Mouse (Mus musculus) CH12.LX (cell line): Measurements from ENCODE around the gene Nexn. TPM values are rescaled to one million over a fixed set of nuclear protein-coding genes. Genes with fewer than 3 reads are reported as not detected.
"Not testable (repeated sequence)": the region's sequence is repeated elsewhere in the genome, so short reads cannot be mapped to it uniquely, and the experiment has no call there.

Experiments used
- DNase-seq: peaks from one replicate; pipeline ENCODE4 v3.0.0-alpha.2; 2013; ENCODE audit errors: extremely low read depth
- H3K27ac ChIP-seq: 2 replicates; pipeline ENCODE4 v1.5.1; 2012; ENCODE audit warnings: low read depth, mild to moderate bottlenecking, control low read depth, moderate library complexity; ENCODE audit not compliant: insufficient read depth
- H3K27me3 ChIP-seq: replicated peaks from 2 replicates; pipeline ENCODE3; 2012; ENCODE audit warnings: inconsistent platforms
- H3K36me3 ChIP-seq, 2 experiments: replicated peaks in 1 of 2; 2 replicates each; pipeline versions ENCODE3 to v1.6.1; 2012; ENCODE audit warnings: inconsistent platforms in 1 of 2, low read length in 1 of 2, mild to moderate bottlenecking in 1 of 2, mixed read lengths in 1 of 2, moderate library complexity in 1 of 2; ENCODE audit not compliant: control insufficient read depth in 1 of 2, insufficient read depth in 1 of 2
- H3K4me1 ChIP-seq, 2 experiments: 2 replicates each; pipeline ENCODE4 v1.6.1; 2012; ENCODE audit warnings: inconsistent platforms in 1 of 2, moderate library complexity in 1 of 2; ENCODE audit not compliant: insufficient read depth in 2 of 2, control insufficient read depth in 1 of 2
- H3K4me2 ChIP-seq: 2 replicates; pipeline ENCODE4 v1.6.1; 2012; ENCODE audit warnings: low read depth, mild to moderate bottlenecking, control low read depth; ENCODE audit not compliant: poor library complexity, insufficient read depth, severe bottlenecking
- H3K4me3 ChIP-seq, 3 experiments: fragments of 150-350 bp in 1 of 3; sonication (generic) in 1 of 3; replicated peaks in 1 of 3; 2 replicates each; pipeline versions ENCODE3 to v1.5.1; 2011 to 2012; ENCODE audit warnings: low read depth in 2 of 3, low read length in 2 of 3, mild to moderate bottlenecking in 2 of 3, moderate library complexity in 2 of 3, control low read depth in 1 of 3, improper control_type of control experiment in 1 of 3, inconsistent platforms in 1 of 3, mixed read lengths in 1 of 3; ENCODE audit not compliant: poor library complexity in 1 of 3
- H3K79me2 ChIP-seq: replicated peaks from 2 replicates; pipeline ENCODE4 v1.6.1; 2012; ENCODE audit warnings: mild to moderate bottlenecking, moderate library complexity; ENCODE audit not compliant: control insufficient read depth, poor library complexity, insufficient read depth, severe bottlenecking; ENCODE audit errors: extremely low read depth
- H3K9ac ChIP-seq: 2 replicates; pipeline ENCODE4 v1.6.1; 2012; ENCODE audit warnings: low read depth, mild to moderate bottlenecking, control low read depth, moderate library complexity; ENCODE audit not compliant: insufficient read depth
- H3K9me3 ChIP-seq: replicated peaks from 2 replicates; pipeline ENCODE3; 2012; ENCODE audit warnings: low read length, inconsistent platforms, mixed read lengths
- BHLHE40 ChIP-seq: IDR thresholded peaks from 2 replicates; pipeline ENCODE4 v1.6.1; 2011; ENCODE audit warnings: mild to moderate bottlenecking, low read depth, low read length, improper control_type of control experiment
- CHD1 ChIP-seq: IDR thresholded peaks from 2 replicates; pipeline ENCODE4 v1.6.1; 2012; ENCODE audit warnings: low read depth, low read length, improper control_type of control experiment, inconsistent platforms
- CTCF ChIP-seq, 2 experiments: IDR thresholded peaks in 1 of 2; conservative IDR thresholded peaks in 1 of 2; 2 replicates each; pipeline ENCODE4 v1.5.1; 2011 to 2012; ENCODE audit warnings: low read depth in 2 of 2, low read length in 2 of 2, improper control_type of control experiment in 1 of 2, inconsistent platforms in 1 of 2, mild to moderate bottlenecking in 1 of 2, moderate library complexity in 1 of 2
- E2F4 ChIP-seq: IDR thresholded peaks from 2 replicates; pipeline ENCODE4 v1.6.1; 2011; ENCODE audit warnings: low read depth, low read length, improper control_type of control experiment; ENCODE audit not compliant: insufficient replicate concordance
- EP300 ChIP-seq: IDR thresholded peaks from 2 replicates; pipeline ENCODE4 v1.6.1; 2011; ENCODE audit warnings: low read length, improper control_type of control experiment
- ETS1 ChIP-seq: conservative IDR thresholded peaks from 2 replicates; pipeline ENCODE4 v1.6.1; 2012; ENCODE audit warnings: low read depth, mild to moderate bottlenecking, inconsistent platforms, low read length, improper control_type of control experiment, moderate library complexity
- GABPA ChIP-seq: IDR thresholded peaks from 2 replicates; pipeline ENCODE4 v1.6.1; 2012; ENCODE audit warnings: low read depth, low read length, improper control_type of control experiment, inconsistent platforms; ENCODE audit not compliant: insufficient replicate concordance
- JUN ChIP-seq: IDR thresholded peaks from 2 replicates; pipeline ENCODE4 v1.6.1; 2011; ENCODE audit warnings: low read depth, mild to moderate bottlenecking, low read length, improper control_type of control experiment, moderate library complexity; ENCODE audit not compliant: insufficient read depth
- JUND ChIP-seq: conservative IDR thresholded peaks from 2 replicates; pipeline ENCODE4 v1.6.1; 2011; ENCODE audit warnings: low read depth, low read length, improper control_type of control experiment
- KAT2A ChIP-seq: IDR thresholded peaks from 2 replicates; pipeline ENCODE4 v1.6.1; 2012; ENCODE audit warnings: low read length, improper control_type of control experiment, inconsistent platforms; ENCODE audit not compliant: insufficient replicate concordance
- MAFK ChIP-seq: IDR thresholded peaks from 2 replicates; pipeline ENCODE4 v1.6.1; 2011; ENCODE audit warnings: low read length, improper control_type of control experiment; ENCODE audit not compliant: insufficient replicate concordance
- MAZ ChIP-seq: IDR thresholded peaks from 2 replicates; pipeline ENCODE4 v1.6.1; 2012; ENCODE audit warnings: low read depth, mild to moderate bottlenecking, inconsistent platforms, low read length, improper control_type of control experiment, moderate library complexity
- MEF2A ChIP-seq: IDR thresholded peaks from 2 replicates; pipeline ENCODE4 v1.6.1; 2014; ENCODE audit warnings: low read depth, mild to moderate bottlenecking, inconsistent platforms, low read length, improper control_type of control experiment, borderline replicate concordance
- MXI1 ChIP-seq: IDR thresholded peaks from 2 replicates; pipeline ENCODE4 v1.6.1; 2011; ENCODE audit warnings: mild to moderate bottlenecking, low read depth, low read length, improper control_type of control experiment
- NELFE ChIP-seq: IDR thresholded peaks from 2 replicates; pipeline ENCODE4 v1.6.1; 2011; ENCODE audit warnings: low read depth, low read length, improper control_type of control experiment
- PAX5 ChIP-seq: IDR thresholded peaks from 2 replicates; pipeline ENCODE4 v1.6.1; 2012; ENCODE audit warnings: low read length, inconsistent platforms, mixed read lengths
- RCOR1 ChIP-seq: conservative IDR thresholded peaks from 2 replicates; pipeline ENCODE4 v1.6.1; 2012; ENCODE audit warnings: low read depth, mild to moderate bottlenecking, inconsistent platforms, low read length, improper control_type of control experiment
- SMC3 ChIP-seq: IDR thresholded peaks from 2 replicates; pipeline ENCODE4 v1.6.1; 2011; ENCODE audit warnings: low read depth, low read length, improper control_type of control experiment
- TCF12 ChIP-seq: IDR thresholded peaks from 2 replicates; pipeline ENCODE4 v1.6.1; 2014; ENCODE audit warnings: low read depth, mild to moderate bottlenecking, inconsistent platforms, low read length, improper control_type of control experiment
- USF2 ChIP-seq: conservative IDR thresholded peaks from 2 replicates; pipeline ENCODE4 v1.6.1; 2011; ENCODE audit warnings: low read depth, low read length, improper control_type of control experiment
- ZC3H11A ChIP-seq: IDR thresholded peaks from 2 replicates; pipeline ENCODE4 v1.6.1; 2012; ENCODE audit warnings: low read depth, mild to moderate bottlenecking, inconsistent platforms, low read length, improper control_type of control experiment
- ZKSCAN1 ChIP-seq: IDR thresholded peaks from 2 replicates; pipeline ENCODE4 v1.6.1; 2012; ENCODE audit warnings: low read depth, inconsistent platforms, low read length, improper control_type of control experiment, borderline replicate concordance
- ZNF384 ChIP-seq: IDR thresholded peaks from 2 replicates; pipeline ENCODE4 v1.6.1; 2012; ENCODE audit warnings: low read depth, low read length, improper control_type of control experiment, inconsistent platforms
- dilution Hi-C: fragments of 300-500 bp; cut with MboI; formaldehyde crosslinking; loops from 2 replicates; pipeline ENCODE4 v1.14.3; 2020; ENCODE audit warnings: low sequenced_read_pairs; ENCODE audit not compliant: extremely low pct_unique_long_range_greater_than_20kb, extremely low pct_ligation_motif_present
- in situ Hi-C: fragments of 300-500 bp; cut with MboI; formaldehyde crosslinking; loops from 3 replicates; pipeline ENCODE4 v1.14.3; 2019; ENCODE audit warnings: low sequenced_read_pairs, low pct_ligation_motif_present, low pct_unique_long_range_greater_than_20kb, mixed read lengths
- polyA plus RNA-seq: library from polyadenylated mRNA; unstranded; fragments of >175 nt; gene quantifications from 2 replicates; pipeline ENCODE4 v1.2.1, GENCODE M21; 2012; ENCODE audit warnings: low read depth; ENCODE audit not compliant: insufficient read length
- total RNA-seq, 2 experiments: library from RNA; depleted of rRNA; stranded (reverse); fragments of 300-350 nt in 1 of 2; fragments of >200 nt in 1 of 2; gene quantifications; 2 replicates each; pipeline ENCODE4 v1.2.3; 2012 to 2014

Gene Nexn
- total and polyA plus RNA-seq, 3 experiments: 0.08 to 0.17 TPM; not detected in 1

DNA sequence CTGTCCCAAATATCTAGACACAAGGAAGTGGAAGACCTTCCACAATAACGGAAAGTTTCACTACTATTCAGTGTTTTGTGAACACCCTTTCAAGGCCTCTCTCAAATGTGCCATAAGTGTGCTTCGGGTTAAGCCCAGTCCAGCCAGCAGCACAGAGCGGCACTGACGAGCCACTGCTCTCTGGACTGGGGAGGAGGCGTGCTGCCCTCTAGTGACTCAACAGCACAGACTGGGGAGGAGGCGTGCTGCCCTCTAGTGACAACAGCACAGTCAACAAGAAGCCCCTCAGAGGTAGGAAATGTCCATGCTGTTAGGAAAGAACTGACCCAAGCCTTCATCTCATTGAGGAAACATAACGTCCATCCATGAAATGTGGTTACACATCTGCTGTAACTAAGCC is 49.5 kb upstream of the Nexn start (continued):
- TF ChIP-seq SMC3 (peak; percentile 96), EP300 (no peak), MAFK (no peak), CHD1 (no peak), ZNF384 (peak; percentile 21; the same call in 1 of the 2 replicates)

DNA sequence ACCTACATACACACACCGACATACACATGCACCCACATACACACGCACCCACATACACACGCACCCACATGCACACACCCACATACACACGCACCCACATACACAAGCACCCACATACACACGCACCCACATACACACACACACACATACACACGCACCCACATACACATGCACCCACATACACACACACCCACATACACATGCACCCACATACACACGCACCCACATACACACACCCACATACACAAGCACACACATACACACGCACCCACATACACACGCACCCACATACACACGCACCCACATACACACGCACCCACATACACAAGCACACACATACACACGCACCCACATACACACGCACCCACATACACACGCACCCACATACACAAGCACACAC is 48.5 kb upstream of the Nexn start:
- H3K27me3 ChIP-seq, H3K9ac ChIP-seq, DNase-seq, H3K4me3 ChIP-seq, H3K79me2 ChIP-seq, H3K9me3 ChIP-seq, H3K27ac ChIP-seq, H3K4me1 ChIP-seq, H3K4me2 ChIP-seq, dilution Hi-C loops: not testable (repeated sequence)
- H3K36me3 ChIP-seq: peaks cover 32 to 79% of the 10 kb centered on the region in 2 experiments
- in situ Hi-C loops: loop anchor here (10.0 kb wide), 1 partner anchor 200 kb away; no protein-coding TSS in a partner anchor

DNA sequence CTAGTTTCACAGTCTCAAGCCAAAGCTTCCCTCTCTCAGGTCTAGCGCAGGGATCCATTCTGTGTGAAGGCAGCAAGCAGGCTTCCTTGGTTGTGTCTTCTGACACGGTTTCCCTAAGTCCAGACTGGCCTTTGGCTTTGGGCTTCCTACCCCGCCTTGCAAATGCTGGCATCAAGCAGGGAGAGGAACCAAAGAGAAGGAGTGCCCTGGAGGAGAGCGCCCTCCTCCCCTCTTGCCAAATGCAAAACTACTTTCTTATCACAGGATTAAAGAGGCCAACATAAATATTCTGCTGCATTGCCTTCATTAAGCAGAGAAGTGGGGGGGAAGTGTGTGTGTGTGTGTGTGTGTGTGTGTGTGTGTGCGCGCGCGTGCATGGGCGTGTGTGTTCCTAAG is 43.1 kb upstream of the Nexn start:
- no peaks in the 10 kb centered on the region for H3K27me3 ChIP-seq
- peaks cover 0 to 12% of the 10 kb centered on the region in 2 experiments; a peak in 1 of 4 replicates for H3K4me1 ChIP-seq
- H3K79me2 ChIP-seq: no peaks in the 10 kb centered on the region
- H3K4me3 ChIP-seq: no peak overlapping the region
- no peak overlapping the region for H3K9ac ChIP-seq
- dilution Hi-C loops: no loop called here
- H3K36me3 ChIP-seq: peaks cover 43 to 87% of the 10 kb centered on the region in 2 experiments
- H3K4me2 ChIP-seq: no peak overlapping the region
- in situ Hi-C loops: no loop called here
- no peak overlapping the region for H3K27ac ChIP-seq
- DNase-seq: no peak
- H3K9me3 ChIP-seq: no peaks in the 10 kb centered on the region
- TF ChIP-seq MAZ (no peak), E2F4 (no peak), KAT2A (no peak), RCOR1 (no peak), ZKSCAN1 (no peak), GABPA (no peak), TCF12 (no peak), MXI1 (no peak), USF2 (no peak), PAX5 (no peak), ETS1 (no peak), CTCF (conservative IDR thresholded peaks at IDR 0.05 in 1 of 2, IDR thresholded peaks at IDR 0.05 in 1 of 2; ENCODE audit: low read depth in 2 of 2, low read length in 2 of 2) (no peak), MEF2A (no peak), JUND (no peak), JUN (no peak), BHLHE40 (no peak), NELFE (no peak), ZC3H11A (no peak), SMC3 (no peak), EP300 (no peak)
